Mouse (Mus musculus) macrophage (primary cell): ENCODE results near the gene Irak4. TPM values are rescaled to one million over a fixed set of nuclear protein-coding genes. Genes with fewer than 3 reads are reported as not detected.

Source experiments
- H3K27ac ChIP-seq: fragments of 350-480 bp; formaldehyde crosslinking; 2 replicates; pipeline ENCODE4 v1.9.0; 2021
- H3K36me3 ChIP-seq: fragments of 350-480 bp; formaldehyde crosslinking; 2 replicates; pipeline ENCODE4 v1.9.0; 2021; ENCODE audit errors: inconsistent target
- H3K4me3 ChIP-seq: fragments of 350-480 bp; formaldehyde crosslinking; 2 replicates; pipeline ENCODE4 v1.9.0; 2021; ENCODE audit errors: inconsistent target
- H3K79me2 ChIP-seq: fragments of 350-480 bp; formaldehyde crosslinking; 2 replicates; pipeline ENCODE4 v1.9.0; 2021; ENCODE audit errors: inconsistent target
- WGBS: methylation state at CpG from one replicate; pipeline ENCODE4 v1.1.7; 2026; ENCODE audit warnings: inconsistent platforms; ENCODE audit not compliant: missing documents; 5-methylcytosine and 5-hydroxymethylcytosine counted together
- polyA plus RNA-seq: library from polyadenylated mRNA; stranded (reverse); fragments of 250-400 nt; gene quantifications from 3 replicates; pipeline ENCODE4 v1.2.4, GENCODE M21; 2018; ENCODE audit warnings: inconsistent platforms
- total RNA-seq, 78 experiments: library from RNA; depleted of rRNA; stranded (reverse); fragments of 250-400 nt; gene quantifications; 1 replicate in 9 of 78; 2 replicates in 24 of 78; 3 replicates in 43 of 78; 4 replicates in 2 of 78; pipeline ENCODE4 v1.2.4; 2018; ENCODE audit warnings: inconsistent platforms in 56 of 78

The Irak4 gene
- total RNA-seq (2018; cell fraction: chromatin; rRNA removed), result 10 to 100 TPM in 25 of 26 experiments, 1 to 10 TPM in 1; 9.8 to 52.8 (median 36.1) TPM
- 10 to 100 TPM; 22.3 to 43.0 (median 31.8) TPM for total RNA-seq (2018; cell fraction: cytosol; rRNA removed)
- total RNA-seq (2018; cell fraction: nucleus; rRNA removed), result 10 to 100 TPM; 11.3 to 48.1 (median 29.1) TPM
- polyA plus RNA-seq, result 25.8 to 43.3 TPM (median 32.9 TPM) in 3 replicates

GRCm38 (mm10) chr15:94543409-94544051 lies at the start of gene Irak4, which contains the start of gene Pus7l:
Gene Irak4 (plus strand): TSS chr15:94543643.
Gene Pus7l (minus strand): TSS chr15:94543547.
- peak within 1 kb of the TSS; percentile 76 for H3K27ac ChIP-seq
- H3K4me3 ChIP-seq, result peak within 1 kb of the TSS; percentile 74
- WGBS, result under 1% methylated on average over 45 of the region's 45 CpGs
- peaks cover 31% of the 10 kb centered on the region for H3K79me2 ChIP-seq
- H3K36me3 ChIP-seq, result peaks cover 16% of the 10 kb centered on the region; the same call in 1 of the 2 replicates

GRCm38 (mm10) chr15:94494445-94494844 lies 49.0 kb upstream of the Irak4 start:
- Histone ChIP-seq H3K79me2 (no peaks in the 10 kb centered on the region), H3K36me3 (no peaks in the 10 kb centered on the region), H3K27ac (no peak overlapping the region), H3K4me3 (no peak overlapping the region)
- 100% methylated on average over 1 of the region's 1 CpGs for WGBS

- Histone ChIP-seq H3K79me2 (no peaks in the 10 kb centered on the region), H3K36me3 (no peaks in the 10 kb centered on the region), H3K4me3 (no peak overlapping the region), H3K27ac (no peak overlapping the region)
- WGBS, result 75% methylated on average over 10 of the region's 10 CpGs
Observed at GRCm38 (mm10) chr15:94495936-94496335, 47.5 kb upstream of the Irak4 start.

GRCm38 (mm10) chr15:94499260-94499659 lies 44.2 kb upstream of the Irak4 start:
- Histone ChIP-seq H3K27ac (no peak overlapping the region), H3K36me3 (no peaks in the 10 kb centered on the region), H3K4me3 (no peak overlapping the region), H3K79me2 (no peaks in the 10 kb centered on the region)
- 88% methylated on average over 1 of the region's 1 CpGs for WGBS

- no peaks in the 10 kb centered on the region for H3K36me3 ChIP-seq
- no peak overlapping the region for H3K27ac ChIP-seq
- no peaks in the 10 kb centered on the region for H3K79me2 ChIP-seq
- no peak overlapping the region for H3K4me3 ChIP-seq
- 86% methylated on average over 12 of the region's 12 CpGs for WGBS
Observed at GRCm38 (mm10) chr15:94503451-94504215, 39.8 kb upstream of the Irak4 start.

- no peaks in the 10 kb centered on the region for H3K79me2 ChIP-seq
Observed at GRCm38 (mm10) chr15:94517913-94518491, 25.4 kb upstream of the Irak4 start.

GRCm38 (mm10) chr15:94520205-94520900 lies 23.1 kb upstream of the Irak4 start:
- Histone ChIP-seq H3K79me2 (no peaks in the 10 kb centered on the region), H3K36me3 (no peaks in the 10 kb centered on the region), H3K4me3 (no peak overlapping the region), H3K27ac (no peak overlapping the region)
- 42% methylated on average over 9 of the region's 9 CpGs for WGBS

More at GRCm38 (mm10) chr15:94517913-94518491, 25.4 kb upstream of the Irak4 start:
- no peak overlapping the region for H3K4me3 ChIP-seq
- no peaks in the 10 kb centered on the region for H3K36me3 ChIP-seq
- WGBS, result 70% methylated on average over 16 of the region's 16 CpGs
- H3K27ac ChIP-seq, result no peak overlapping the region

GRCm38 (mm10) chr15:94520959-94521358 lies 22.5 kb upstream of the Irak4 start:
- Histone ChIP-seq H3K79me2 (no peaks in the 10 kb centered on the region), H3K4me3 (no peak overlapping the region), H3K27ac (no peak overlapping the region), H3K36me3 (no peaks in the 10 kb centered on the region)
- 80% methylated on average over 5 of the region's 5 CpGs for WGBS

GRCm38 (mm10) chr15:94523251-94523650 lies 20.2 kb upstream of the Irak4 start:
- Histone ChIP-seq H3K79me2 (no peaks in the 10 kb centered on the region), H3K36me3 (no peaks in the 10 kb centered on the region), H3K4me3 (no peak overlapping the region), H3K27ac (no peak overlapping the region)
- WGBS, result 93% methylated on average over 26 of the region's 28 CpGs

GRCm38 (mm10) chr15:94524956-94525355 lies 18.5 kb upstream of the Irak4 start:
- no peak overlapping the region for H3K27ac ChIP-seq
- 93% methylated on average over 12 of the region's 12 CpGs for WGBS
- no peaks in the 10 kb centered on the region for H3K79me2 ChIP-seq
- no peaks in the 10 kb centered on the region for H3K36me3 ChIP-seq
- no peak overlapping the region for H3K4me3 ChIP-seq

- Histone ChIP-seq H3K36me3 (no peaks in the 10 kb centered on the region), H3K4me3 (no peak overlapping the region), H3K79me2 (no peaks in the 10 kb centered on the region), H3K27ac (no peak overlapping the region)
- WGBS, result 92% methylated on average over 3 of the region's 3 CpGs
Observed at GRCm38 (mm10) chr15:94530519-94530918, 12.9 kb upstream of the Irak4 start.

- H3K4me3 ChIP-seq, result no peak overlapping the region
- 98% methylated on average over 5 of the region's 5 CpGs for WGBS
- no peaks in the 10 kb centered on the region for H3K36me3 ChIP-seq
- no peak overlapping the region for H3K27ac ChIP-seq
- no peaks in the 10 kb centered on the region for H3K79me2 ChIP-seq
Observed at GRCm38 (mm10) chr15:94532306-94532705, 11.1 kb upstream of the Irak4 start.

- 89% methylated on average over 6 of the region's 6 CpGs for WGBS
Observed at GRCm38 (mm10) chr15:94532956-94533355, 10.5 kb upstream of the Irak4 start.

GRCm38 (mm10) chr15:94535521-94535920 lies 7.9 kb upstream of the Irak4 start:
- H3K4me3 ChIP-seq, result no peak overlapping the region
- no peak overlapping the region for H3K27ac ChIP-seq
- 95% methylated on average over 7 of the region's 7 CpGs for WGBS

More at GRCm38 (mm10) chr15:94532956-94533355, 10.5 kb upstream of the Irak4 start:
- Histone ChIP-seq H3K79me2 (no peaks in the 10 kb centered on the region), H3K36me3 (no peaks in the 10 kb centered on the region), H3K4me3 (no peak overlapping the region), H3K27ac (no peak overlapping the region)

More at GRCm38 (mm10) chr15:94535521-94535920, 7.9 kb upstream of the Irak4 start:
- H3K79me2 ChIP-seq, result no peaks in the 10 kb centered on the region
- H3K36me3 ChIP-seq, result no peaks in the 10 kb centered on the region
